Mouse (Mus musculus) MEL (cell line): Measurements from ENCODE around the gene Ern1. TPM values are rescaled to one million over a fixed set of nuclear protein-coding genes. Genes with fewer than 3 reads are reported as not detected.

Source experiments
- DNase-seq: peaks from one replicate; pipeline ENCODE4 v3.0.0; 2011; ENCODE audit warnings: low read depth, low spot score
- H3K27ac ChIP-seq: 2 replicates; pipeline ENCODE4 v1.5.1; 2012; ENCODE audit warnings: low read depth, mild to moderate bottlenecking, control low read depth, low read length, moderate library complexity; ENCODE audit not compliant: control insufficient read depth
- H3K27me3 ChIP-seq, 2 experiments: fragments of 150-350 bp in 1 of 2; sonication (generic) in 1 of 2; 2 replicates each; pipeline ENCODE4 v1.6.1; 2012; ENCODE audit warnings: low read length in 2 of 2, mild to moderate bottlenecking in 2 of 2, improper control_type of control experiment in 1 of 2, moderate library complexity in 1 of 2; ENCODE audit not compliant: insufficient read depth in 2 of 2, control insufficient read depth in 1 of 2
- H3K36me3 ChIP-seq, 2 experiments: 2 replicates each; pipeline ENCODE4 v1.6.1; 2012 to 2014; ENCODE audit warnings: low read length in 2 of 2, improper control_type of control experiment in 1 of 2, inconsistent platforms in 1 of 2, mild to moderate bottlenecking in 1 of 2; ENCODE audit not compliant: insufficient read depth in 2 of 2, control insufficient read depth in 1 of 2
- H3K4me1 ChIP-seq, 2 experiments: fragments of 150-350 bp in 1 of 2; sonication (generic) in 1 of 2; 2 replicates each; pipeline ENCODE4 v1.6.1; 2012; ENCODE audit warnings: low read length in 2 of 2, improper control_type of control experiment in 1 of 2, mild to moderate bottlenecking in 1 of 2; ENCODE audit not compliant: insufficient read depth in 2 of 2, control insufficient read depth in 1 of 2
- H3K4me3 ChIP-seq, 2 experiments: fragments of 150-350 bp in 1 of 2; sonication (generic) in 1 of 2; 2 replicates each; pipeline ENCODE4 v1.5.1; 2012; ENCODE audit warnings: low read depth in 2 of 2, low read length in 2 of 2, mild to moderate bottlenecking in 2 of 2, moderate library complexity in 2 of 2, control low read depth in 1 of 2, improper control_type of control experiment in 1 of 2; ENCODE audit not compliant: control insufficient read depth in 1 of 2, insufficient read depth in 1 of 2
- H3K79me2 ChIP-seq: 2 replicates; pipeline ENCODE4 v1.6.1; 2012; ENCODE audit warnings: mild to moderate bottlenecking, low read length, moderate library complexity; ENCODE audit not compliant: control insufficient read depth, poor library complexity, insufficient read depth
- H3K9ac ChIP-seq: 2 replicates; pipeline ENCODE4 v1.6.1; 2012; ENCODE audit warnings: low read depth, mild to moderate bottlenecking, control low read depth, low read length, moderate library complexity; ENCODE audit not compliant: control insufficient read depth, poor library complexity, severe bottlenecking
- H3K9me3 ChIP-seq: fragments of 150-350 bp; sonication (generic); replicated peaks from 2 replicates; pipeline ENCODE4 v1.6.1; 2012; ENCODE audit warnings: mild to moderate bottlenecking, low read length, improper control_type of control experiment, moderate library complexity; ENCODE audit not compliant: insufficient read depth
- BHLHE40 ChIP-seq: IDR thresholded peaks from 2 replicates; pipeline ENCODE4 v1.6.1; 2012; ENCODE audit warnings: low read depth, mild to moderate bottlenecking, inconsistent platforms, low read length, improper control_type of control experiment, borderline replicate concordance
- CHD1 ChIP-seq: IDR thresholded peaks from 2 replicates; pipeline ENCODE4 v1.6.1; 2012; ENCODE audit warnings: low read depth, mild to moderate bottlenecking, inconsistent platforms, low read length, improper control_type of control experiment
- ELF1 ChIP-seq: IDR thresholded peaks from 2 replicates; pipeline ENCODE4 v1.6.1; 2014; ENCODE audit warnings: low read depth, mild to moderate bottlenecking, inconsistent platforms, low read length, improper control_type of control experiment, moderate library complexity
- EP300 ChIP-seq, 2 experiments: IDR thresholded peaks; 2 replicates each; pipeline ENCODE4 v1.6.1; 2011; ENCODE audit warnings: improper control_type of control experiment in 2 of 2, low read length in 2 of 2, low read depth in 1 of 2, mild to moderate bottlenecking in 1 of 2
- GABPA ChIP-seq: IDR thresholded peaks from 2 replicates; pipeline ENCODE4 v1.6.1; 2012; ENCODE audit warnings: low read depth, mild to moderate bottlenecking, inconsistent platforms, low read length, improper control_type of control experiment, moderate library complexity
- KAT2A ChIP-seq: conservative IDR thresholded peaks from 2 replicates; pipeline ENCODE4 v1.6.1; 2012; ENCODE audit warnings: low read depth, low read length, improper control_type of control experiment, inconsistent platforms
- MAFK ChIP-seq: IDR thresholded peaks from 2 replicates; pipeline ENCODE4 v1.6.1; 2011; ENCODE audit warnings: low read depth, mild to moderate bottlenecking, low read length, improper control_type of control experiment, borderline replicate concordance
- MAX ChIP-seq: IDR thresholded peaks from 2 replicates; pipeline ENCODE4 v1.6.1; 2011; ENCODE audit warnings: low read length, improper control_type of control experiment
- MAZ ChIP-seq: IDR thresholded peaks from 2 replicates; pipeline ENCODE4 v1.6.1; 2012; ENCODE audit warnings: low read depth, mild to moderate bottlenecking, inconsistent platforms, low read length, improper control_type of control experiment
- MEF2A ChIP-seq: IDR thresholded peaks from 2 replicates; pipeline ENCODE4 v1.6.1; 2014; ENCODE audit warnings: low read depth, mild to moderate bottlenecking, inconsistent platforms, low read length, improper control_type of control experiment; ENCODE audit not compliant: poor library complexity, insufficient replicate concordance, severe bottlenecking; ENCODE audit errors: extremely low read depth
- NRF1 ChIP-seq: IDR thresholded peaks from 2 replicates; pipeline ENCODE4 v1.6.1; 2014; ENCODE audit warnings: low read depth, mild to moderate bottlenecking, inconsistent platforms, low read length, improper control_type of control experiment, moderate library complexity; ENCODE audit not compliant: poor library complexity, insufficient read depth, severe bottlenecking
- POLR2AphosphoS2 ChIP-seq: IDR thresholded peaks from 2 replicates; pipeline ENCODE4 v1.6.1; 2011; ENCODE audit warnings: low read length, improper control_type of control experiment
- POLR2AphosphoS5 ChIP-seq: IDR thresholded peaks from 2 replicates; pipeline ENCODE4 v1.6.1; 2012; ENCODE audit warnings: low read depth, borderline replicate concordance, mild to moderate bottlenecking, inconsistent platforms, low read length, moderate library complexity, mixed read lengths
- RAD21 ChIP-seq: IDR thresholded peaks from 2 replicates; pipeline ENCODE4 v1.6.1; 2011; ENCODE audit warnings: mild to moderate bottlenecking, low read depth, low read length, improper control_type of control experiment
- SIN3A ChIP-seq: IDR thresholded peaks from 2 replicates; pipeline ENCODE4 v1.6.1; 2012; ENCODE audit warnings: low read length, improper control_type of control experiment, inconsistent platforms
- SMC3 ChIP-seq: IDR thresholded peaks from 2 replicates; pipeline ENCODE4 v1.6.1; 2011; ENCODE audit warnings: low read depth, low read length, improper control_type of control experiment
- TAL1 ChIP-seq: IDR thresholded peaks from 2 replicates; pipeline ENCODE4 v1.6.1; 2012; ENCODE audit warnings: mild to moderate bottlenecking, inconsistent platforms, low read length, moderate library complexity, mixed read lengths
- TBP ChIP-seq: IDR thresholded peaks from 2 replicates; pipeline ENCODE4 v1.8.0; 2011; ENCODE audit warnings: low read depth, low read length, improper control_type of control experiment
- UBTF ChIP-seq: IDR thresholded peaks from 2 replicates; pipeline ENCODE4 v1.6.1; 2012; ENCODE audit warnings: low read depth, mild to moderate bottlenecking, inconsistent platforms, low read length, improper control_type of control experiment, moderate library complexity, borderline replicate concordance; ENCODE audit not compliant: insufficient read depth
- USF1 ChIP-seq: IDR thresholded peaks from 2 replicates; pipeline ENCODE4 v1.6.1; 2014; ENCODE audit warnings: low read depth, mild to moderate bottlenecking, inconsistent platforms, low read length, improper control_type of control experiment, moderate library complexity
- USF2 ChIP-seq, 2 experiments: IDR thresholded peaks; 2 replicates each; pipeline ENCODE4 v1.6.1; 2011 to 2012; ENCODE audit warnings: improper control_type of control experiment in 2 of 2, low read length in 2 of 2, borderline replicate concordance in 1 of 2, inconsistent platforms in 1 of 2, low read depth in 1 of 2, mild to moderate bottlenecking in 1 of 2; ENCODE audit not compliant: insufficient read depth in 1 of 2
- ZC3H11A ChIP-seq: IDR thresholded peaks from 2 replicates; pipeline ENCODE4 v1.6.1; 2012; ENCODE audit warnings: low read depth, mild to moderate bottlenecking, inconsistent platforms, low read length, improper control_type of control experiment
- ZKSCAN1 ChIP-seq: IDR thresholded peaks from 2 replicates; pipeline ENCODE4 v1.6.1; 2012; ENCODE audit warnings: low read depth, mild to moderate bottlenecking, inconsistent platforms, low read length, improper control_type of control experiment, moderate library complexity
- ZMIZ1 ChIP-seq: IDR thresholded peaks from 2 replicates; pipeline ENCODE4 v1.6.1; 2012; ENCODE audit warnings: low read depth, mild to moderate bottlenecking, inconsistent platforms, low read length, improper control_type of control experiment, moderate library complexity
- polyA plus RNA-seq, 2 experiments: library from polyadenylated mRNA; stranded (reverse) in 1 of 2; unstranded in 1 of 2; fragments of >175 nt in 1 of 2; fragments of >200 nt in 1 of 2; gene quantifications; 2 replicates each; pipeline versions ENCODE4 v1.2.1 to v1.2.4; 2012; ENCODE audit warnings: low replicate concordance in 2 of 2, low read depth in 1 of 2; ENCODE audit not compliant: insufficient read length in 2 of 2, insufficient read depth in 1 of 2, missing spikeins in 1 of 2
- total RNA-seq: library from RNA; depleted of rRNA; stranded (reverse); fragments of 300-350 nt; gene quantifications from 2 replicates; pipeline ENCODE4 v1.2.3, GENCODE M21; 2012

The Ern1 gene
- total and polyA plus RNA-seq, 3 experiments, result 4.3 to 5.7 TPM; not detected in 1

- TF ChIP-seq NRF1, result no peak
Measured at GRCm38 (mm10) chr11:106411157-106411556, 76.5 kb downstream of the Ern1 start (continued).

DNA sequence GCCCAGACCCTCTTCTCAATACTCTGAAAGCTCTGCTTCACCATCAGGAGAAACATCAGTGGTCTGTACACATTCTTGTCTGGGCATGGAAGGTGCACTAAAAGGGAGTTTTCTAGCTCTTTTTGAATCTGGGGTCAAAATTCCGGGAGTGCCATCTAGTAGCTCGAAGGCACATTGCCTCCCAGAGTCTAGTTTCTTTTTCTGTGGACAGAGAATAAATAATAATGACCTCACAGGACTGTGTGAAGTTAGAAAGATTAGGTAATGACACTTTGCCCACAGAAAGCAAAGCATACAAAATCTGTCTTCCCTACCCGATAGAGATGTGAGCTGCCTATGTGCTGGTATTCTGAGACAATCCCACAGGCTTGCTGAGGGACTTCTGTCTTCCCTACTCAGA is 77.1 kb downstream of the Ern1 start:
- H3K36me3 ChIP-seq, result peaks cover 5 to 14% of the 10 kb centered on the region in 2 experiments
- H3K27me3 ChIP-seq, result no peaks in the 10 kb centered on the region
- no peaks in the 10 kb centered on the region for H3K79me2 ChIP-seq
- H3K9me3 ChIP-seq, result no peaks in the 10 kb centered on the region
- H3K9ac ChIP-seq, result no peak overlapping the region
- no peak for DNase-seq
- TF ChIP-seq MAX (no peak), TAL1 (no peak), SIN3A (no peak), SMC3 (no peak), ELF1 (no peak), ZC3H11A (no peak), RAD21 (no peak), USF2 (IDR thresholded peaks at IDR 0.05; ENCODE audit: borderline replicate concordance in 1 of 2, insufficient read depth in 1 of 2, low read depth in 1 of 2, low read length in 2 of 2) (no peak), MEF2A (no peak), EP300 (IDR thresholded peaks at IDR 0.05; ENCODE audit: low read depth in 1 of 2, low read length in 2 of 2) (no peak), USF1 (no peak), ZKSCAN1 (no peak), ZMIZ1 (no peak)
- TF ChIP-seq, all 39 proteins: peak for 0
- Histone ChIP-seq H3K4me3 (no peak overlapping the region), H3K4me1 (peaks cover 4 to 10% of the 10 kb centered on the region in 2 experiments), H3K27ac (no peak overlapping the region)

GRCm38 (mm10) chr11:106410011-106410410 is 77.6 kb downstream of the Ern1 start:
- H3K9ac ChIP-seq, result no peak overlapping the region
- peaks cover 5 to 14% of the 10 kb centered on the region in 2 experiments for H3K36me3 ChIP-seq
- TF ChIP-seq UBTF (no peak), BHLHE40 (no peak), ZC3H11A (no peak), ZMIZ1 (no peak), MAFK (no peak), EP300 (IDR thresholded peaks at IDR 0.05; ENCODE audit: low read depth in 1 of 2, low read length in 2 of 2) (no peak), USF2 (IDR thresholded peaks at IDR 0.05; ENCODE audit: borderline replicate concordance in 1 of 2, insufficient read depth in 1 of 2, low read depth in 1 of 2, low read length in 2 of 2) (no peak), MAZ (no peak), POLR2AphosphoS2 (no peak), KAT2A (no peak), NRF1 (no peak), MEF2A (no peak), CHD1 (no peak), POLR2AphosphoS5 (no peak), TBP (no peak), GABPA (no peak), USF1 (no peak), RAD21 (no peak)
- TF ChIP-seq, all 39 proteins: peak for 0
- Histone ChIP-seq H3K27ac (no peak overlapping the region), H3K79me2 (no peaks in the 10 kb centered on the region), H3K4me1 (peaks cover 4 to 10% of the 10 kb centered on the region in 2 experiments), H3K4me3 (no peak overlapping the region), H3K9me3 (no peaks in the 10 kb centered on the region), H3K27me3 (no peaks in the 10 kb centered on the region)
- DNase-seq, result no peak
